19 mouse cellular contexts compared by ENCODE assay signal in genomic region chr8:6140090-6140489, GRCm38 (mm10).
DNase-seq lines count a peak whose midpoint lies in the region; ATAC-seq lines count a peak whose summit lies in the region.
"Had no signal": no experiment of that assay in that cellular context is flagged by ENCODE, and none has a peak within 500 bp of the region (broad histone marks: within the 10 kb centered on the region; RNA-seq: fewer than 3 reads in every experiment).

No protein-coding gene starts in this region.

- DNase-seq in cerebellum, postnatal 14 days = no peak
- no peak for DNase-seq in gastrocnemius, postnatal 25 days
- DNase-seq: adrenal gland, adult 8-10 months; adrenal gland, postnatal 14 days; adrenal gland, postnatal 36 days; B cell, adult 2 months; cerebellum, adult 11-12 months; cerebellum, adult 8-10 months; cerebellum, adult 9-11 months; cerebellum, postnatal 25 days; embryo, embryonic 11 days had no signal

- ATAC-seq in common myeloid progenitor, adult 5-6 weeks (replicated peaks; ENCODE audit: low read depth, poor library complexity, severe bottlenecking) = peak; percentile 81
- peak; percentile 65 to 68; a peak in 2 of 4 replicates for ATAC-seq in hematopoietic stem cell, adult 5-6 weeks (replicated peaks in 1 of 2; ENCODE audit: insufficient read depth in 1 of 2, low FRiP score in 2 of 2, low TSS enrichment in 1 of 2, low read depth in 1 of 2, poor library complexity in 2 of 2, severe bottlenecking in 2 of 2)
- peak; percentile 95 for ATAC-seq in megakaryocyte progenitor cell, adult 5-6 weeks (replicated peaks; ENCODE audit: poor library complexity)
- ATAC-seq: activated CD4-positive, CD25-positive, alpha-beta regulatory T cell, adult 4 months; CD4-positive, CD25-positive, alpha-beta regulatory T cell, adult 4 months; forebrain, embryonic 14.5 days; forebrain, embryonic 16.5 days; Patski had no signal
